Mouse (Mus musculus) G1E (cell line): ENCODE measurements around the gene Ralgps1.

ENCODE experiments used
- CTCF ChIP-seq: IDR thresholded peaks from 2 replicates; pipeline ENCODE4 v1.5.1; 2012; ENCODE audit warnings: low read depth, low read length, inconsistent platforms, mixed read lengths
- GATA1 ChIP-seq: IDR thresholded peaks from 2 replicates; pipeline ENCODE4 v1.6.1; 2012; ENCODE audit warnings: borderline replicate concordance, low read length, inconsistent platforms, mixed read lengths
- TAL1 ChIP-seq: conservative IDR thresholded peaks from 2 replicates; pipeline ENCODE4 v1.6.1; 2012; ENCODE audit warnings: low read depth, low read length, inconsistent platforms, mixed read lengths

GRCm38 (mm10) chr2:33233856-33234255 is 137.4 kb downstream of the Ralgps1 start:
- TF ChIP-seq GATA1 (no peak), CTCF (no peak), TAL1 (no peak)
